Mouse (Mus musculus) limb, embryonic 11.5 days (tissue): Measurements from ENCODE around the gene Tmem59. TPM values are rescaled to one million over a fixed set of nuclear protein-coding genes. Genes with fewer than 3 reads are reported as not detected.

Experiments
- ATAC-seq: fragments of 200-750 bp; cut with Nextera tagmentation; 2 replicates; pipeline ENCODE4 v1.8.0; 2017; ENCODE audit warnings: low read depth; ENCODE audit not compliant: insufficient number of reproducible peaks, low FRiP score, low TSS enrichment
- DNase-seq: peaks from one replicate; pipeline ENCODE4 v3.0.0-alpha.2; 2015; ENCODE audit warnings: low spot score
- H3K27ac ChIP-seq: fragments of 300-500 bp; sonication (generic); replicated peaks from 2 replicates; pipeline ENCODE4 v1.5.1; 2014; ENCODE audit warnings: low read depth, mild to moderate bottlenecking, low read length
- H3K27me3 ChIP-seq: fragments of 300-500 bp; sonication (generic); 2 replicates; pipeline ENCODE4 v1.6.1; 2014; ENCODE audit warnings: mild to moderate bottlenecking, low read length, mixed read lengths; ENCODE audit not compliant: control insufficient read depth, insufficient read depth
- H3K36me3 ChIP-seq: fragments of 300-500 bp; sonication (generic); 2 replicates; pipeline ENCODE4 v1.6.1; 2014; ENCODE audit warnings: mild to moderate bottlenecking, low read length, moderate library complexity, mixed read lengths; ENCODE audit not compliant: control insufficient read depth, insufficient read depth
- H3K4me1 ChIP-seq: fragments of 300-500 bp; sonication (generic); 2 replicates; pipeline ENCODE4 v1.6.1; 2014; ENCODE audit warnings: low read length, mixed read lengths; ENCODE audit not compliant: control insufficient read depth, insufficient read depth
- H3K4me2 ChIP-seq: fragments of 300-500 bp; sonication (generic); 2 replicates; pipeline ENCODE4 v1.6.1; 2014; ENCODE audit warnings: low read depth, mild to moderate bottlenecking, moderate library complexity; ENCODE audit not compliant: severe bottlenecking
- H3K4me3 ChIP-seq: fragments of 300-500 bp; sonication (generic); 2 replicates; pipeline ENCODE4 v1.5.1; 2014; ENCODE audit warnings: low read depth, low read length
- H3K9ac ChIP-seq: fragments of 300-500 bp; sonication (generic); 2 replicates; pipeline ENCODE4 v1.6.1; 2014; ENCODE audit warnings: mild to moderate bottlenecking, low read length
- H3K9me3 ChIP-seq: fragments of 300-500 bp; sonication (generic); 2 replicates; pipeline ENCODE4 v1.6.1; 2016; ENCODE audit warnings: low read length; ENCODE audit not compliant: control insufficient read depth
- WGBS: fragments of 180-500 bp; shearing (Covaris S2); extraction: QIAGEN DNeasy Blood & Tissue Kit; methylation state at CpG from one replicate; pipeline ENCODE4 v1.1.7; 2014; 5-methylcytosine and 5-hydroxymethylcytosine counted together
- polyA plus RNA-seq: library from polyadenylated mRNA; unstranded; fragments of >200 nt; fragmentation: Nextera tagmentation; extraction: Ambion mirVana; gene quantifications from 2 replicates; pipeline ENCODE4 v1.2.1, GENCODE M21; 2014

Gene Tmem59
- polyA plus RNA-seq, 1 experiment from 2014 or later: 295 TPM

DNA sequence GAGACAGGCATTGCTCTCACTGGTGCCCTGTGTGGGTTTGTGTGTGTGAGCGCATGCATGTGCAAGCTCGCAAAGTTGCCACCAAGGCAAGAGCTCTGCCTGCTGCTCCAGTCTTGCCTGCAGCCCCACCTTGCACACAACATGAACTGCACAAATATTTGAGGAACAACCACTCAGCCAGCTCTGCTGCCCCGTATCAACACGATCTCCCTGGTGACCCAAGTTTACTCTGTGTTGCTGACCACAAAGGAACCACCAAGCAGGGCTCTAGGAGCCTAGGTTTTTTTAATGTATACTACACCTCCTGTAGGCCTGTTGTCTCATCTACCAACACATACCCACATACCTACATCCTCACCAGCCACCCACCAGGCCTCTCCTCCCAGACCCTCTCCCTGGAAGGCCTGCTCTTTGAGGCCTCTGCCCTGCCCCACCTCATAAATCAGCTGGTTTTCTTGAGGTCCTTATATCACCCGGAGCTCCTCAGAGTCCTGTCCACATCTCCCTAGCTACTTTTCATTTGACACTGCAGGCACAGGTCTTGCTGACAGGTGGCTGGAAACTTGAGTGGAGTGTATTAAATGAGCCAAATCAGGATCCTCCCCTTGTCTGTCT, 32.4 kb downstream of the Tmem59 start:
- no peaks in the 10 kb centered on the region for H3K4me1 ChIP-seq
- no peak for ATAC-seq
- 78% methylated on average over 5 of the region's 5 CpGs for WGBS

DNA sequence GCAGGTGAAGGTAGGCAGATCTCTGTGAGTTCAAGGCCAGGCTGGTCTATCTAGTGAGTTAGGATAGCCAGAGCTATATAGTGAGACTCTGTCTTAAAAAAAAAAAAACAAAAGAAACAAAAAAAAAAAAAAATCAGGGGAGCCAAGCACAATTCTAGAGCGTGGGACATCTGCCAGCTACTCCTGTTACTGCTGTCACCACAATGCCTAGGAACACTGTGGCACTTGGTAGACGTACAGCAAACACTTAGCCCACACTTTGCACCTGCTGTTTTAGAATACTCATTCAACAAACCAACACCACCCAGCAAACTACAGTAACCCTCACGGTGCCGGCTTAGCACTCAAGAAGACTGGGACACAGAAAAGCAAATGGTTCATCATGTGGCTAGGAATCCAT, 33.3 kb downstream of the Tmem59 start:
- Histone ChIP-seq H3K9me3 (no peaks in the 10 kb centered on the region), H3K4me3 (no peak overlapping the region), H3K4me2 (no peak overlapping the region), H3K36me3 (no peaks in the 10 kb centered on the region; the same call in 1 of the 2 replicates), H3K27me3 (no peaks in the 10 kb centered on the region), H3K4me1 (no peaks in the 10 kb centered on the region), H3K9ac (no peak overlapping the region), H3K27ac (no peak overlapping the region)
- ATAC-seq: no peak
- 87% methylated on average over 4 of the region's 4 CpGs for WGBS
- no peak for DNase-seq

More for the DNA sequence above, 32.4 kb downstream of the Tmem59 start:
- Histone ChIP-seq H3K9me3 (no peaks in the 10 kb centered on the region), H3K4me2 (no peak overlapping the region), H3K27ac (no peak overlapping the region), H3K36me3 (no peaks in the 10 kb centered on the region; the same call in 1 of the 2 replicates), H3K27me3 (no peaks in the 10 kb centered on the region), H3K9ac (no peak overlapping the region), H3K4me3 (no peak overlapping the region)
- DNase-seq: no peak

DNA sequence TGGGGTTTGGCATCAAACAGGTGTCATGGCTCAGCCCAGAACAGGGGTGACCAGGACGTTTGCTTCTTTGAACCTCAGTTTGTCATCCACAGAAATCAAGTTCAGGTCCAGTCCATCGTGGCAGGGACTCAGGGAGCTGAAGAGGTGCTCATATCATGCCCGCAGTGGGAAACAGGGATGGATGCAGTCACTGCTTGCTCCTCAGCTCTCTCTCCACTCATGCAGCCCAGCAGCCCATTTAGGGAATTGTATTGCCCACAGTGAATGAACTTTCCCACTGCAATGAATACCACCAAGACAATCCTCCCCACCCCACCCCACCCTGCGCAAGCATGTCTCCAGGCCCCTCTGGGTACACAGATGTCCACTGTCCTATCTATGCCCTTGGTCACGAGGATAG, 33.7 kb downstream of the Tmem59 start:
- Histone ChIP-seq H3K4me2 (no peak overlapping the region), H3K4me1 (no peaks in the 10 kb centered on the region), H3K4me3 (no peak overlapping the region), H3K9me3 (no peaks in the 10 kb centered on the region), H3K9ac (no peak overlapping the region), H3K27ac (no peak overlapping the region), H3K27me3 (no peaks in the 10 kb centered on the region), H3K36me3 (no peaks in the 10 kb centered on the region; the same call in 1 of the 2 replicates)
- WGBS: 79% methylated on average over 5 of the region's 5 CpGs
- DNase-seq: no peak
- ATAC-seq: no peak

DNA sequence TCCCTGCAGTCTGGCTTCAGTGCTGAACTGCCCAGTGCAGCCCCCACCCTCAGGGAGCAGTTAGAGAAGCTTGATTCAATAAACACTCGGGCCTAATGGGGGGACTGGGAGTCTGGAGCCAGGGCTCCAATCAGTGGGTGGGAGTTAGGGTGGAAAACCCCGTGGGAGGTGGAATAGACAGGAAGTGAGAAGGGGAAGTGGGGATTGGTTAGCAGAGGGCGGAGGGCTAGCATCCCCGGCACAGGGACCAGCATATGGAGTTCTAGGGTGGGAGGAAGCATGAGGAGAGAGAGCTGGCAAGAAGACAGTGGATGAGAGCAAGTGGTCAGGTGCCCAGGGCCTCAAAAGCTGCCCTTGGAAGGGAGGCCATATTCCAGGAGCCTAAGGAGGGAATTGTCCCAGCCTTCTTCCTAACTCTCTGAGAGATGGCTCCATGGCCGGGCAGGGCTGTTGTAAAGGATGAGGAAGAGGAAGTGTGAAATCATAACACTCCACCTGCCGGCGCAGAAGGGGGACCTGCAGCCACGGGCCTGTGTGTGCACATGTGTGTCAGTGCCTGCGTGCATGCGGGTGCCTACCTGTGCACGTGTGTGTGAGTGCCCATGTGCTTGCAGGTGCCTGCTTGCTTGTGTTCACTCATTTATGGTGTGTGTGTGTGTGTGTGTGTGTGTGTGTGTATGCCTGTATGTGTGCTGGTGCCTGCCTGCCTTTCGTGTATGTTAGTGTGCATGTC, 35.2 kb downstream of the Tmem59 start:
- DNase-seq (no peak), ATAC-seq (no peak)
- H3K27ac ChIP-seq: no peak overlapping the region
- WGBS: 65% methylated on average over 12 of the region's 12 CpGs
- no peaks in the 10 kb centered on the region; the same call in 1 of the 2 replicates for H3K36me3 ChIP-seq
- H3K4me1 ChIP-seq: no peaks in the 10 kb centered on the region
- no peak overlapping the region for H3K4me3 ChIP-seq
- no peak overlapping the region for H3K9ac ChIP-seq
- H3K9me3 ChIP-seq: no peaks in the 10 kb centered on the region
- H3K27me3 ChIP-seq: no peaks in the 10 kb centered on the region
- H3K4me2 ChIP-seq: no peak overlapping the region

DNA sequence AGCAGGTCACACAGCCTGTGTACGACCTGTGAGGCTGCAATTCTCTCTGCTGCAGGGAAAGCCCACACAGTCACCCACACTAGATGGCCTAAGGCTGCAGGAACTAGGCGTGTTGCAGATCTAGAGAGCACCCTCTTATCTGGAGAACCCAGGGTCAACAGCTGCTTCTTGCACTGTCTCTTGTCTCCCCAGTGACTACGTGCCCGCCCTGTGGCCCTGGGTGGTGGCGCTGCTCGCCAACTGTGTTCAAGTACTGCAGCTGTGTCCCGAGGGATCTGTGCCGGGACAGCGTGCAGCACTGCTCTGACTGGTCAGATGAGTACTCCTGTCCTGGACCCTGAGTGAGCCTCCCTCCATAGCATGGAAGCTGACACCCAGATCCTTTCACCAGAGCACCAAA, 39.4 kb downstream of the Tmem59 start:
- H3K36me3 ChIP-seq: no peaks in the 10 kb centered on the region
- no peaks in the 10 kb centered on the region for H3K4me1 ChIP-seq
- H3K4me3 ChIP-seq: no peak overlapping the region
- H3K9me3 ChIP-seq: no peaks in the 10 kb centered on the region
- no peak overlapping the region for H3K9ac ChIP-seq
- no peaks in the 10 kb centered on the region for H3K27me3 ChIP-seq
- no peak for ATAC-seq
- DNase-seq: no peak
- H3K27ac ChIP-seq: no peak overlapping the region
- H3K4me2 ChIP-seq: no peak overlapping the region
- 85% methylated on average over 9 of the region's 9 CpGs for WGBS

DNA sequence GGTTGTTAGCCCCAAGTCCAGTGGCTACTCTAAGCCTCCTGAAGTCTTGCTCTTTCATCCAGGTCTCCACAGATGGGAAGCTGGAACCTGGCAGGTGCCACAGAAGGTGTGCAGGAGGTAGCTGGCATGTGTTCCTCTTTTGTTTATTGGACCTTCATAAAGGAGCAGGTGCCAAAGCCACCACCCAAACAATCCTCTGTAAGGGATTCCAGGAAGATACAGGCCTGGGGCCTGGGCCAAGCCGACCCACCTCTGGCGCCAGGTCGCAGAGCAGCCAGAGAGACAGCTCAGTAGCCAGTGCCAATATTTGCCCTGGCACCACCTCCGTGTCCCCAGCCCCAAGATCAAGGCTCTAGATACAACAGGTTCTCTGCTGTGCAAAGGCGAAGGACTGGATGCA, 43.3 kb downstream of the Tmem59 start:
- ATAC-seq (no peak), DNase-seq (no peak)
- Histone ChIP-seq H3K4me3 (no peak overlapping the region), H3K9ac (no peak overlapping the region), H3K4me1 (no peaks in the 10 kb centered on the region), H3K9me3 (no peaks in the 10 kb centered on the region), H3K36me3 (no peaks in the 10 kb centered on the region), H3K27ac (no peak overlapping the region), H3K4me2 (no peak overlapping the region), H3K27me3 (no peaks in the 10 kb centered on the region)
- WGBS: 91% methylated on average over 5 of the region's 5 CpGs

DNA sequence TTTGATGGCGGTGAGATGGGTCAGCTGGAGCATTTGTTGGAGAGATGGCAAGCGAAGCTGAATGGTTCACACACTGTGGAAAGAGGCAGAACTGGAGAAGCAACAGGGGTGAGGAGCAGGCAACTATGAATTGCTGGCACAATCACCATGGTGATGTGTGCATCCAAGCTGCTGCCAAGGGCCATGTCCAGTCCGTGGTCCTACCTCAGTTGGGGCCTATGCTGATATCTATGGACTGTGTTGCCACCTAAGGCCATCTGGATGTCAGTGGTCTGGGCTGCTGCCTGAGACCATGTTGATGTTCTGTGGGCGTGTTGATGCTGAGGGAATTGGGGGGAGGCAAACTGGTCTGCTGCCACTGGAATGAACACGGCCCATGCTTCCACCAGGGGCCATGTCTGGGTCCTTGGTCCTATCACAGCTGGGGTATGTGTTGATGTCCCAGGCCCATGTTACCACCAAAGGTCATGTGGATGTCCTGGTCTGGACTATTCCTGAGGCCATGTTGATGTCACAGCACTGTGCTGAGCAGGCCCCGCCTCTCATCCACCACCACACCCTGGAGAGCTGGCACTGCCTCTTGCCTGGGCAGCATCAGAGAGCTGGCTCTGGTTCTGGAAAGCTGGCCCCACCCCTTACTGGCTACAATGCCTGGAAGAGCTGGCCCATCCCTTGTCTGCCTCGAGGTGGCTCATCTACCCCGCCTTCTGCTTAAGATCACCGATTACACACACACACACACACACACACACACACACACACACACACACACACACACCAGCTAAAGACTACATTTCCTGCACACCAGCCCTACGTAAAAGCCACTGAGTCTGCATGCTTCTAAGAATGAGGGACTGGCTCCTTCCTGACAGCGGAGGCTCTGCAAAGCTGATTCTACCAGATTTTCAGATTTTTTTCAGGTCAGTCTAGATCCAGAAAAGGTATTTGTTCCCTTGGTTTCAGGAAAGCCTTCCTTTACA, 45.3 kb downstream of the Tmem59 start:
- H3K4me1 ChIP-seq: no peaks in the 10 kb centered on the region
- WGBS: 81% methylated on average over 11 of the region's 11 CpGs
- H3K27me3 ChIP-seq: no peaks in the 10 kb centered on the region
- H3K4me2 ChIP-seq: no peak overlapping the region
- no peak overlapping the region for H3K9ac ChIP-seq
- no peaks in the 10 kb centered on the region for H3K36me3 ChIP-seq
- ATAC-seq (no peak), DNase-seq (no peak)
- no peaks in the 10 kb centered on the region for H3K9me3 ChIP-seq
- H3K27ac ChIP-seq: no peak overlapping the region
- H3K4me3 ChIP-seq: no peak overlapping the region

DNA sequence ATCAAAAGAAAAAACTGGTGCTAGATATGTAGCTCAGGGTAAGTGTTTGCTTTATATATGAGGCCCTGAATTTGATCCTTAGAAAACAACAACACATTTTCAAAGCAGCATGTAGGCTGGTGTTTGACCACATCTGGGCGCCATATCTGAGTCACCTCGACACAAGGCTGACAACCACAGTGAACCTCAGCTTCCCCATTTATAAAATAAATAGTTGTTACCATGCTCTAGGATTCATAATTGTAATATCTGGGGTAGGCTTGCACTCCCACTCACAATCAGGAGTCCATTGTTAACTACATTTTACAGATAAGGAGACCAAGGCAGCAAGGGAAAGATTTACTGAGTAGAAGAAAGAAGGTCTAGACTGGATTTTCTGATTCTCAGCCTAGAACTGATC, 48.1 kb downstream of the Tmem59 start:
- H3K9ac ChIP-seq: no peak overlapping the region
- ATAC-seq: no peak
- no peaks in the 10 kb centered on the region for H3K27me3 ChIP-seq
- H3K36me3 ChIP-seq: no peaks in the 10 kb centered on the region
- 78% methylated on average over 2 of the region's 2 CpGs for WGBS
- H3K9me3 ChIP-seq: no peaks in the 10 kb centered on the region
- DNase-seq: no peak
- no peak overlapping the region for H3K27ac ChIP-seq
- no peak overlapping the region for H3K4me3 ChIP-seq
- H3K4me1 ChIP-seq: no peaks in the 10 kb centered on the region
- H3K4me2 ChIP-seq: no peak overlapping the region
